Mouse (Mus musculus) neural tube, embryonic 10.5 days (tissue): ENCODE data around the gene Taf3.

Experiments used
- DNase-seq: peaks from one replicate; pipeline ENCODE4 v3.0.0-alpha.2; 2017; ENCODE audit warnings: low spot score; ENCODE audit errors: extremely low spot score

The Taf3 gene

GRCm38 (mm10) chr2:10048461-10048860, at the start of gene Taf3:
TSS of gene Taf3 (minus strand) at chr2:10048596.
- peak; percentile 90 for DNase-seq

- DNase-seq: no peak
Observed at GRCm38 (mm10) chr2:10094327-10095100, 46.1 kb upstream of the Taf3 start.

- DNase-seq: no peak
Observed at GRCm38 (mm10) chr2:10087256-10087850, 39.0 kb upstream of the Taf3 start.

GRCm38 (mm10) chr2:10082737-10083136, 34.3 kb upstream of the Taf3 start:
- DNase-seq: no peak

- DNase-seq: no peak
Observed at GRCm38 (mm10) chr2:10081453-10082080, 33.2 kb upstream of the Taf3 start.

- peak; percentile 97 for DNase-seq
Observed at GRCm38 (mm10) chr2:10080310-10081010, 32.1 kb upstream of the Taf3 start, which contains the start of the genes Atp5c1 and Kin. TSS of gene Atp5c1 (minus strand) at chr2:10080510. TSS of gene Kin (plus strand) at chr2:10080593.

- DNase-seq: no peak
Observed at GRCm38 (mm10) chr2:10079745-10080309, 31.4 kb upstream of the Taf3 start.

GRCm38 (mm10) chr2:10076675-10077074, 28.3 kb upstream of the Taf3 start:
- no peak for DNase-seq

GRCm38 (mm10) chr2:10074470-10074869, 26.1 kb upstream of the Taf3 start:
- no peak for DNase-seq

- DNase-seq: no peak
Observed at GRCm38 (mm10) chr2:10071751-10072150, 23.4 kb upstream of the Taf3 start.

- DNase-seq: no peak
Observed at GRCm38 (mm10) chr2:10058836-10059235, 10.4 kb upstream of the Taf3 start.

- no peak for DNase-seq
Observed at GRCm38 (mm10) chr2:10051996-10052395, 3.6 kb upstream of the Taf3 start.

GRCm38 (mm10) chr2:10050878-10051277, 2.5 kb upstream of the Taf3 start:
- no peak for DNase-seq

- no peak for DNase-seq
Observed at GRCm38 (mm10) chr2:10049456-10049855, 1.1 kb upstream of the Taf3 start.

GRCm38 (mm10) chr2:10047758-10048436, 499 bp downstream of the Taf3 start:
- peak; percentile 44 for DNase-seq

- DNase-seq: no peak
Observed at GRCm38 (mm10) chr2:10034976-10035375, 13.4 kb downstream of the Taf3 start.

- no peak for DNase-seq
Observed at GRCm38 (mm10) chr2:10033684-10034083, 14.7 kb downstream of the Taf3 start.

- no peak for DNase-seq
Observed at GRCm38 (mm10) chr2:10029755-10030154, 18.6 kb downstream of the Taf3 start.

- no peak for DNase-seq
Observed at GRCm38 (mm10) chr2:10024264-10024663, 24.1 kb downstream of the Taf3 start.

GRCm38 (mm10) chr2:10021296-10021695, 27.1 kb downstream of the Taf3 start:
- no peak for DNase-seq
